Mouse (Mus musculus): ENCODE measurements around the gene Dync1i1. TPM values are rescaled to one million over a fixed set of nuclear protein-coding genes. Genes with fewer than 3 reads are reported as not detected.

Gene Dync1i1
- polyA plus RNA-seq, 1 experiment from 2014 or later, result 3.3 TPM

DNA sequence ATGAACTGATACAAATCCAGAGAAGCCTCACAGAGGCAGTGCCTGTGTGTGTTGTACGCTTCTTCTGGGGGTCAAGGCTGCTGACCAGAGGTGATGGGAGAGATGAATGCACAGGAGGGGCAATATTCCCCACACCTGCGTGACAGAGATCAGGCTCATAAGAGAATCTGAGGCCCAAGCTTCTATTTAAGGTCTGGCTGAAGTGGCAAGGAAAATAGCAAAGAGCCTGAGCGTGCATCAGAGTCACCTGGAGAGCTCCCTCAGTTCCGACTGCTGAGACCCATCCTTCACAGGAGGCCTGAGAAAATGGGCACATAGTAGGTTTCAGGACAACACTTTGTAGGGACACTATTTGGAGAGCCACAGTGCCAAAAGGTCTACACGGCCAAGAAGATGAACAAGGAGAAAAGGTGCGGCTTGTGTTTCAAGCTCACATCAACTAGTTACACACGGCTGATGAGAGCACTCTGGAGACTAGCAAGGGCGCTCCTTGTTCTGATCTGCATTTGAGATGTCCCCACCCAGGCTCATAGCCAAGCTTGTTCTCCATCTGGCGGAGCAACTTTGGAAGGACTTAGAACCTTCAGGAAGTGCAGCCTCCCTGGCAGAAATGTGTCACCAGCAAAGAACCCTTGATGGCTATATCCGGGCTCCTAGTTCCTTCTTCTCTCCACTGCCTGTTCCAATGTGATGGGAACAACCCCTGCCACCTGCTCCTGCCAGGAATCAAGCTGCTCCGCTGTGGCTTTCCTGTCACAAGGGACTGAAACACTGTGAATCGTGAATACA lies 128.8 kb downstream of the Dync1i1 start:
- Histone ChIP-seq H3K9ac (ENCODE audit: low read depth, low read length) (no peak overlapping the region), H3K27me3 (ENCODE audit: control insufficient read depth, insufficient read depth, low read length) (no peaks in the 10 kb centered on the region), H3K4me2 (no peak overlapping the region), H3K36me3 (ENCODE audit: control insufficient read depth, insufficient read depth, low read length) (no peaks in the 10 kb centered on the region), H3K27ac (ENCODE audit: low read depth, low read length) (no peak overlapping the region), H3K9me3 (replicated peaks; ENCODE audit: control insufficient read depth, low read length) (no peaks in the 10 kb centered on the region), H3K4me1 (ENCODE audit: control insufficient read depth, insufficient read depth, low read length) (no peaks in the 10 kb centered on the region), H3K4me3 (ENCODE audit: low read depth, low read length) (no peak overlapping the region)
- WGBS (ENCODE audit: insufficient replicate concordance), result 83% methylated on average over 12 of the region's 12 CpGs
- ATAC-seq (replicated peaks; ENCODE audit: insufficient number of reproducible peaks, low FRiP score, low TSS enrichment), result no peak

DNA sequence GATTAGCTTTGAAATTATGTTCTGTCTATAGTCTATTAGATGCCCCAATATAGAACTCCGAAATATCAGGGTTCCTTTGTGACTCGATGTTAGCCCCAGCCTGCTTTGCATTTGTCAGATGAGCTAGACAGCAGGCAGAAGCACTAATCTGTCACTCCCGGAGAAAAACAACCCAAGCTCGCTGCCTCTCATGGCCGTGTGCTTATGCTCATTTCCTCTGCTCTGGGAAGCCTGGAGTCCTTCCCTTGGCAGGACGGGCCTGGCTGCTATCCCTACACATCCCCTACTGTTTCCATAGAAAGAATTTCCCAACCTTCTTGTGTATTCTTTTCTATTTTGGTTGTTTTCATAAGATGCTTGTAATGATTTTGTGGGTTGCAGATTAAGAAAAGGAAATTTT lies 130.1 kb downstream of the Dync1i1 start:
- 44% methylated on average over 6 of the region's 6 CpGs for WGBS (ENCODE audit: insufficient replicate concordance)
- H3K27me3 ChIP-seq (ENCODE audit: control insufficient read depth, insufficient read depth, low read length), result no peaks in the 10 kb centered on the region
- H3K27ac ChIP-seq (ENCODE audit: low read depth, low read length), result no peak overlapping the region
- H3K4me3 ChIP-seq (ENCODE audit: low read depth, low read length), result no peak overlapping the region
- no peak overlapping the region for H3K4me2 ChIP-seq
- H3K9ac ChIP-seq (ENCODE audit: low read depth, low read length), result no peak overlapping the region
- no peaks in the 10 kb centered on the region for H3K9me3 ChIP-seq (replicated peaks; ENCODE audit: control insufficient read depth, low read length)
- no peak for ATAC-seq (replicated peaks; ENCODE audit: insufficient number of reproducible peaks, low FRiP score, low TSS enrichment)
- no peaks in the 10 kb centered on the region for H3K4me1 ChIP-seq (ENCODE audit: control insufficient read depth, insufficient read depth, low read length)
- H3K36me3 ChIP-seq (ENCODE audit: control insufficient read depth, insufficient read depth, low read length), result no peaks in the 10 kb centered on the region

DNA sequence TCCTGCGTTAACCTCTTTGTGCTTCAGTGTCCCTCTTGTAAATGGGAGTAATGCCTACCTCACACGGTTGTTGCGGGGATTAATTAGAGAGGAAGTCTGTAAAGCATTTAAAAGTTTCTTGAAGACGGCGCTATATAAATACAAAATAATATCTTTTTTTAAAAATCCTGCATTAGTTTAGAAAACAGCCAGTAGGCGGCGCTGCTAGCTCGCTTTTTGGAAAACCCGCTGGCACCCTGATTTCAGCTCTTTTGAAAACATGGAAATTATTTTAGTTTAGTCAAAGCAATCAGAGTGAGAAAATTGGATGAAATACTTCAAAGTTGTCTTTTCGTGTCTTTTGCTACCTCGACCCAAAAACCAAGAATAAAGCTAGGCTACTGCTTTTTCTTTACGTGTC lies 132.9 kb downstream of the Dync1i1 start:
- Histone ChIP-seq H3K36me3 (ENCODE audit: control insufficient read depth, insufficient read depth, low read length) (no peaks in the 10 kb centered on the region), H3K9me3 (replicated peaks; ENCODE audit: control insufficient read depth, low read length) (no peaks in the 10 kb centered on the region), H3K27ac (ENCODE audit: low read depth, low read length) (no peak overlapping the region), H3K27me3 (ENCODE audit: control insufficient read depth, insufficient read depth, low read length) (no peaks in the 10 kb centered on the region), H3K4me3 (ENCODE audit: low read depth, low read length) (no peak overlapping the region), H3K9ac (ENCODE audit: low read depth, low read length) (no peak overlapping the region), H3K4me1 (ENCODE audit: control insufficient read depth, insufficient read depth, low read length) (no peaks in the 10 kb centered on the region), H3K4me2 (peak overlapping the region; percentile 55)
- 14% methylated on average over 12 of the region's 12 CpGs for WGBS (ENCODE audit: insufficient replicate concordance)
- ATAC-seq (replicated peaks; ENCODE audit: insufficient number of reproducible peaks, low FRiP score, low TSS enrichment), result no peak

DNA sequence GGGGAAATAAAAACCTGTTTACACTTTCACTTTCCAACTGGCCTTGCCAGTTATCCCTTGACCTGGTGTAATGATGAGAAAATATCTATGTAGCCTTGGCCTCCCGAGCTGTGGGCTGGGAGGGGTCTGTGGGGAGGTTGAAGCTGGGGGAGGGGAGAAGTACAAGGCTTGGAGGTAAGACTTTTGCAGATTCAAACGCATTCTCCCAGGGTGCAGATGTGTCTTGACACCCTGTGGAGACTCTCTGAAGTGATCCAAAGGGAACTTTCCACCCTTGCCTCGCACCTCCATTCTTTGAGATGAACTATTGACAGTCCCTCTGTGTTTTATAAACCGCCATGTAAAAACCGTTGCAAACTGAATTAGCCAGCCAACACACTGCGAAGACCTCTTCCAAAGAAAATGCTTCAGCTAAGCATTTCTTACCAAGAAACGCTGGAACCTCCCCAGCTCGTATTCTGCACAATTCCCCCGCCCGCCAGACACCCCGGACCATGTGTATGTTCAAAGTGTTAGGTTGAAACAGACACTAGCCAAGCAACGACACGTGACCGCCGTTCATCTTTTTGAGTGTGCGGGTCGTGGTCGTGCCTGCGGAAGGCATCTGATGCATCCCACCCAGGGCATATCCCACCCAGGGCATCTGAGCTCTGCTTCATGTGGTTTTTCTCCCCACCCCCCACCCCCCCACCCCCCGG lies 133.6 kb downstream of the Dync1i1 start:
- no peak for ATAC-seq (replicated peaks; ENCODE audit: insufficient number of reproducible peaks, low FRiP score, low TSS enrichment)

DNA sequence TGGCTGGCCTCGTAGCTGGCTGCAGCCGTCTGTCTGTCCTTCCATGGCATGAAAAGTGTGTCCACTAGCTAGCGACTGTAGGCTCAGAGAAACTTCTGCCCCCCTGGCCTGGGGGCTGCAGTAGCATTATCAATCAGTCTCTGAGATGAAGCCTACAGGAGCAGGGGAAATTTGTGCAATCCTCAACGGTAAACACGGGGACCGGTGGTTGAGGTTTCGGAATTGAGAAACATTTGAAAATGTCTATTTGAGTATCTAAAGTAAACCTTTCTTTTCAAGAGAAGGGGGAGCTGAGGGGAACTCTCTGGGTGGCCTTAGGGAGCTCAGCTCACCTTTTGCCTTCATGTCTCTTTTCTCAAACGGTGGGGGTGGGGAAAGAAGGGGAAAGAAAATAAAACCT lies 134.2 kb downstream of the Dync1i1 start:
- ATAC-seq (replicated peaks; ENCODE audit: insufficient number of reproducible peaks, low FRiP score, low TSS enrichment), result no peak
- H3K9ac ChIP-seq (ENCODE audit: low read depth, low read length), result no peak overlapping the region
- no peak overlapping the region for H3K4me3 ChIP-seq (ENCODE audit: low read depth, low read length)
- no peak overlapping the region for H3K27ac ChIP-seq (ENCODE audit: low read depth, low read length)
- H3K27me3 ChIP-seq (ENCODE audit: control insufficient read depth, insufficient read depth, low read length), result no peaks in the 10 kb centered on the region
- no peak overlapping the region for H3K4me2 ChIP-seq
- H3K9me3 ChIP-seq (replicated peaks; ENCODE audit: control insufficient read depth, low read length), result no peaks in the 10 kb centered on the region
- H3K36me3 ChIP-seq (ENCODE audit: control insufficient read depth, insufficient read depth, low read length), result no peaks in the 10 kb centered on the region
- H3K4me1 ChIP-seq (ENCODE audit: control insufficient read depth, insufficient read depth, low read length), result no peaks in the 10 kb centered on the region
- 72% methylated on average over 8 of the region's 8 CpGs for whole genome bisulfite sequencing (ENCODE audit: insufficient replicate concordance)

More for the DNA sequence above, 133.6 kb downstream of the Dync1i1 start:
- H3K36me3 ChIP-seq (ENCODE audit: control insufficient read depth, insufficient read depth, low read length), result no peaks in the 10 kb centered on the region
- no peaks in the 10 kb centered on the region for H3K27me3 ChIP-seq (ENCODE audit: control insufficient read depth, insufficient read depth, low read length)
- WGBS (ENCODE audit: insufficient replicate concordance), result 63% methylated on average over 20 of the region's 20 CpGs
- no peak overlapping the region for H3K27ac ChIP-seq (ENCODE audit: low read depth, low read length)
- H3K4me2 ChIP-seq, result no peak overlapping the region
- no peak overlapping the region for H3K9ac ChIP-seq (ENCODE audit: low read depth, low read length)
- no peak overlapping the region for H3K4me3 ChIP-seq (ENCODE audit: low read depth, low read length)
- no peaks in the 10 kb centered on the region for H3K4me1 ChIP-seq (ENCODE audit: control insufficient read depth, insufficient read depth, low read length)
- H3K9me3 ChIP-seq (replicated peaks; ENCODE audit: control insufficient read depth, low read length), result no peaks in the 10 kb centered on the region

DNA sequence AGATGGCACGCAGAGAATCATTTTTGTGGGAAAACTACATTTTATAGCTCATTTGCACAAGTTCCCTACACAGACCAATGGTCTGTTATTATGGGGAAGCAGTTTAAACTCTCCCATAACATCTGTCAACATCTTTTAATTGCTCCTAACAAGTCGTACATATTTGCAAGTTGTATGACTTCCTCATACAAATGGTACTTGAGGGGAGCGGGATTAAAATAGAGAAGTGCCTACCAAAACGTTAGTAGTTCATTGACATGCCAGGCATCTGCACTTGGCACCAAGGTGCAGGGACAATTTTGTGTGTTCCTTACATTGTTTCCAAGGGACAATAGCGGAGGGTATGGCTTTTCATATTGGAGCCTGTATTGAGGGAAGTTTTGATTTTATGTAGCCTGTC lies 140.7 kb downstream of the Dync1i1 start:
- no peaks in the 10 kb centered on the region for H3K27me3 ChIP-seq (ENCODE audit: control insufficient read depth, insufficient read depth, low read length)
- no peaks in the 10 kb centered on the region for H3K9me3 ChIP-seq (replicated peaks; ENCODE audit: control insufficient read depth, low read length)
- H3K4me3 ChIP-seq (ENCODE audit: low read depth, low read length), result no peak overlapping the region
- no peak overlapping the region for H3K4me2 ChIP-seq
- WGBS (ENCODE audit: insufficient replicate concordance), result 81% methylated on average over 5 of the region's 5 CpGs
- no peak overlapping the region for H3K9ac ChIP-seq (ENCODE audit: low read depth, low read length)
- no peak for ATAC-seq (replicated peaks; ENCODE audit: insufficient number of reproducible peaks, low FRiP score, low TSS enrichment)
- H3K36me3 ChIP-seq (ENCODE audit: control insufficient read depth, insufficient read depth, low read length), result no peaks in the 10 kb centered on the region
- no peak overlapping the region for H3K27ac ChIP-seq (ENCODE audit: low read depth, low read length)
- H3K4me1 ChIP-seq (ENCODE audit: control insufficient read depth, insufficient read depth, low read length), result no peaks in the 10 kb centered on the region

DNA sequence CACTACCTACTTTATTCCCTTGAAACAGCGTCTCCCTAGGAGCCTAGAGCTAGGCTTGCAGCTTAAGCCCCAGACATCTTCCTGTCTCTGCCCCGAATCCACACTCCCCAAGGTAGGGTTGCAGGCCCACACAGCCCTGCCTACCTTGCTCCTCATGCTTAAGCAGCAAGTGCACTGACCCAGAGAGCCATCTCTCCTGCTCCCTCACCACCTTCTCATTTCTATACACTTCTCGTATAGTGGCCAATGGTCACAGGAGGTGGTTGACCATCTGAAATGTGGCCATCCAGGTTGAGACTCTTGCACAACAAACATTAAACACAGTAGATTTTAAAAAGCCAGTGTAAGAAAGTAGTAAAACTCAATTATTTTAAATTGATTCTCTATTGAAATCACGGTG lies 141.8 kb downstream of the Dync1i1 start:
- Histone ChIP-seq H3K27ac (ENCODE audit: low read depth, low read length) (no peak overlapping the region), H3K9me3 (replicated peaks; ENCODE audit: control insufficient read depth, low read length) (no peaks in the 10 kb centered on the region), H3K9ac (ENCODE audit: low read depth, low read length) (no peak overlapping the region), H3K36me3 (ENCODE audit: control insufficient read depth, insufficient read depth, low read length) (no peaks in the 10 kb centered on the region), H3K4me3 (ENCODE audit: low read depth, low read length) (no peak overlapping the region), H3K4me2 (no peak overlapping the region), H3K4me1 (ENCODE audit: control insufficient read depth, insufficient read depth, low read length) (0 out of 2 replicates have a peak, but pooled peaks cover 3% of the 10 kb centered on the region), H3K27me3 (ENCODE audit: control insufficient read depth, insufficient read depth, low read length) (no peaks in the 10 kb centered on the region)
- 78% methylated on average over 4 of the region's 4 CpGs for WGBS (ENCODE audit: insufficient replicate concordance)
- ATAC-seq (replicated peaks; ENCODE audit: insufficient number of reproducible peaks, low FRiP score, low TSS enrichment), result no peak

DNA sequence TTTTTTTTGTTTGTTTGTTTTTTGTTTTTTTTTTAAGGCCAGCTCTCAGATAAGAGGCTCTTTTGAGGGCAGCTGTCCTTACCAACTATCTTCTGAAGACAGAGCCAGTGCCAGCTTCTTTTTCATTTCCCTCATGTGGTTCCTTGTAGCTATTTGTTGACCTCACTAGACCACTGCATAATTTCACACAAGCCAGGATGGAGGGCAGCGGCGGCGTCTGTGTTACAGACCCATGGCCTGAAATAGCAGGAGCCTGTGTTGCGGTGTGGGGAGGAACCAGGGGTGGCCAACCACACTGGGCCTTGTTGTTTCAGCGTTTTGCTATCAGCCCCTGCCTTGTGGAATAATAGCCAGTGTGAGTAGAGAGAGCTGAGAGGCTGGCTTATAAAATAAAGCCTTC lies 145.6 kb downstream of the Dync1i1 start:
- ATAC-seq (replicated peaks; ENCODE audit: insufficient number of reproducible peaks, low FRiP score, low TSS enrichment), result no peak
- Histone ChIP-seq H3K27me3 (ENCODE audit: control insufficient read depth, insufficient read depth, low read length) (no peaks in the 10 kb centered on the region), H3K4me2 (no peak overlapping the region), H3K9ac (ENCODE audit: low read depth, low read length) (no peak overlapping the region), H3K36me3 (ENCODE audit: control insufficient read depth, insufficient read depth, low read length) (no peaks in the 10 kb centered on the region), H3K4me1 (ENCODE audit: control insufficient read depth, insufficient read depth, low read length) (0 out of 2 replicates have a peak, but pooled peaks cover 3% of the 10 kb centered on the region), H3K4me3 (ENCODE audit: low read depth, low read length) (no peak overlapping the region), H3K9me3 (replicated peaks; ENCODE audit: control insufficient read depth, low read length) (no peaks in the 10 kb centered on the region), H3K27ac (ENCODE audit: low read depth, low read length) (no peak overlapping the region)
- 31% methylated on average over 5 of the region's 5 CpGs for WGBS (ENCODE audit: insufficient replicate concordance)

Data from heart, embryonic 11.5 days (tissue).